Mouse (Mus musculus): ENCODE results near the gene Smad3.

Gene Smad3

GRCm38 (mm10) chr9:63774854-63775483 lies 17.2 kb upstream of the Smad3 start:
- in situ Hi-C loops (cut with MboI; ENCODE audit: unreplicated experiment in 2 of 2), result no loop called here

GRCm38 (mm10) chr9:63772452-63772851 lies 14.7 kb upstream of the Smad3 start:
- in situ Hi-C loops (cut with MboI; ENCODE audit: unreplicated experiment in 2 of 2), result no loop called here

GRCm38 (mm10) chr9:63771676-63772075 lies 13.9 kb upstream of the Smad3 start:
- in situ Hi-C loops (cut with MboI; ENCODE audit: unreplicated experiment in 2 of 2), result no loop called here

- in situ Hi-C loops (cut with MboI; ENCODE audit: unreplicated experiment in 2 of 2), result loop anchor here in 1 of 2 experiments (10.0 kb wide), 1 partner anchor 117 kb away; no protein-coding TSS in a partner anchor
Observed at GRCm38 (mm10) chr9:63761367-63762094, 3.7 kb upstream of the Smad3 start.

- in situ Hi-C loops (cut with MboI; ENCODE audit: unreplicated experiment in 2 of 2), result loop anchor here in 1 of 2 experiments (10.0 kb wide), 1 partner anchor 116 kb away; no protein-coding TSS in a partner anchor
Observed at GRCm38 (mm10) chr9:63760783-63761182, 3.0 kb upstream of the Smad3 start.

- in situ Hi-C loops (cut with MboI; ENCODE audit: unreplicated experiment in 2 of 2), result loop anchor here (5.0 to 10.0 kb wide), 2 partner anchors 38 to 115 kb away; no protein-coding TSS in a partner anchor
Observed at GRCm38 (mm10) chr9:63759973-63760722, 2.4 kb upstream of the Smad3 start.

- in situ Hi-C loops (cut with MboI; ENCODE audit: unreplicated experiment in 2 of 2), result loop anchor here (5.0 kb wide), 1 partner anchor 37 kb away; no protein-coding TSS in a partner anchor
Observed at GRCm38 (mm10) chr9:63758641-63759391, 1.0 kb upstream of the Smad3 start.

GRCm38 (mm10) chr9:63757462-63757772 lies 377 bp downstream of the Smad3 start:
- in situ Hi-C loops (cut with MboI; ENCODE audit: unreplicated experiment in 2 of 2), result loop anchor here (5.0 kb wide), 1 partner anchor 35 kb away; no protein-coding TSS in a partner anchor

- in situ Hi-C loops (cut with MboI; ENCODE audit: unreplicated experiment in 2 of 2), result loop anchor here (5.0 kb wide), 1 partner anchor 35 kb away; no protein-coding TSS in a partner anchor
Observed at GRCm38 (mm10) chr9:63756581-63757461, 973 bp downstream of the Smad3 start.

- in situ Hi-C loops (cut with MboI; ENCODE audit: unreplicated experiment in 2 of 2), result loop anchor here (5.0 kb wide), 1 partner anchor 34 kb away; no protein-coding TSS in a partner anchor
Observed at GRCm38 (mm10) chr9:63755671-63756543, 1.9 kb downstream of the Smad3 start.

GRCm38 (mm10) chr9:63754556-63755510 lies 3.0 kb downstream of the Smad3 start:
- in situ Hi-C loops (cut with MboI; ENCODE audit: unreplicated experiment in 2 of 2), result loop anchor here (5.0 kb wide), 1 partner anchor 33 kb away; no protein-coding TSS in a partner anchor

GRCm38 (mm10) chr9:63754039-63754438 lies 3.8 kb downstream of the Smad3 start:
- in situ Hi-C loops (cut with MboI; ENCODE audit: unreplicated experiment in 2 of 2), result no loop called here

- in situ Hi-C loops (cut with MboI; ENCODE audit: unreplicated experiment in 2 of 2), result no loop called here
Observed at GRCm38 (mm10) chr9:63753359-63753758, 4.4 kb downstream of the Smad3 start.

GRCm38 (mm10) chr9:63752576-63752975 lies 5.2 kb downstream of the Smad3 start:
- in situ Hi-C loops (cut with MboI; ENCODE audit: unreplicated experiment in 2 of 2), result no loop called here

GRCm38 (mm10) chr9:63751325-63751724 lies 6.5 kb downstream of the Smad3 start:
- in situ Hi-C loops (cut with MboI; ENCODE audit: unreplicated experiment in 2 of 2), result no loop called here

- in situ Hi-C loops (cut with MboI; ENCODE audit: unreplicated experiment in 2 of 2), result no loop called here
Observed at GRCm38 (mm10) chr9:63750360-63750974, 7.3 kb downstream of the Smad3 start.

Measured in v-Abl transformed pro-B cells (cell line).